Mouse (Mus musculus): ENCODE data around the gene Ncf1. TPM values are rescaled to one million over a fixed set of nuclear protein-coding genes. Genes with fewer than 3 reads are reported as not detected.
A peak's percentile ranks its signal among the peaks of the same experiment; 100 is the strongest.

Ncf1 gene
- polyA plus RNA-seq (2015; fragmentation: Nextera tagmentation; extraction: Ambion mirVana): 25.1 and 26.5 TPM in 2 replicates

DNA sequence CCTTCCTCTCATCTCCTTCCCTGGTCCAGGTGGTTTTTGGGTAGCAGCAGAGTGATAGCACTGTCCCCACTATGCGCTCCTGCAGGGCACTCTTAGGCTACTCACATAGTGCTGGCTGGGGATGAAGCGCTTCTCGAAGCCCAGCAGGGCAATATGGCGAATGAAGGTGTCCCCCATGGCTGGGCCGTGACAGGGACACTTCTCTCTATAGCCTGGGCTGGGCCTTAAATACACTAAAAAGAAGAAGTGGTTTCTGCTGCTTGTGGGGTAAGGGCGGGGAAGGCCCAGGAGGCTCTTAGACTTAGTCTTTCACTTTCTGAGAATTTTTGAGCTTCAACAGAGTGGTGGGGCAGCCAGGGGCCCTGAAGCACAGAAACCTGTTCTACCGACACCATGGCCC lies at the start of gene Ncf1:
Gene Ncf1, minus strand, starts transcription at position 235 of the 400 bp plus-strand sequence.
- no peak within 1 kb of the TSS; the same call in 1 of the 2 replicates for H3K9ac ChIP-seq (ENCODE audit: low read depth, low read length)
- no peak within 1 kb of the TSS for H3K4me2 ChIP-seq (ENCODE audit: low read depth, low read length)
- no peaks in the 10 kb centered on the region for H3K27me3 ChIP-seq (ENCODE audit: control insufficient read depth, insufficient read depth, low read depth, low read length)
- H3K36me3 ChIP-seq (ENCODE audit: control insufficient read depth, insufficient read depth): no peaks in the 10 kb centered on the region
- peak within 1 kb of the TSS; percentile 47 for H3K4me3 ChIP-seq (ENCODE audit: low read depth, low read length)
- H3K27ac ChIP-seq (ENCODE audit: low read length): peak within 1 kb of the TSS; percentile 59
- 40% methylated on average over 7 of the region's 7 CpGs for whole genome bisulfite sequencing (ENCODE audit: insufficient replicate concordance)
- no peak for ATAC-seq (ENCODE audit: low read depth)
- H3K4me1 ChIP-seq (ENCODE audit: control insufficient read depth, low read depth, low read length): peaks cover 16% of the 10 kb centered on the region
- H3K9me3 ChIP-seq (replicated peaks; ENCODE audit: control insufficient read depth, low read length): no peaks in the 10 kb centered on the region

DNA sequence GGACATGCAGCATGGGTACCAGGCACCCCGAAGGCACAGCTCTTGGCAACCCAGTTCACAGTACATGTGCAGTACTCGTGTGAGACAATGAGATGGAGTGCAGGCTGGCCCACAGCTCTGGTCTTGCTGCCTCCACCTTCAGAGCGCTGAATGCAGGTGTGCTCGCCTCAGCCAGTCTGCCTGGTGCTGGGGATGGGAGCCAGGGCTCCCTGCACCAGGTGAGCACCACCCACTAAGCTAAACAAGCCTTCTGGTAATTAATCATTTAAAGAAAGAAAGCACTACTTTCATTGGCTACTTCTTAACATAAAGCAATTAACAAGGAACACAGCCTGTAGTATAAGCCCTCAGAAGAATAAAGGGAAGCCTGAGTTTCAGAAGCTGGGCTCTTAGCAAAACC lies 47.7 kb upstream of the Ncf1 start:
- Histone ChIP-seq H3K4me3 (ENCODE audit: low read depth, low read length) (no peak overlapping the region), H3K27ac (ENCODE audit: low read length) (no peak overlapping the region), H3K4me2 (ENCODE audit: low read depth, low read length) (no peak overlapping the region), H3K4me1 (ENCODE audit: control insufficient read depth, low read depth, low read length) (no peaks in the 10 kb centered on the region), H3K9me3 (replicated peaks; ENCODE audit: control insufficient read depth, low read length) (no peaks in the 10 kb centered on the region), H3K9ac (ENCODE audit: low read depth, low read length) (no peak overlapping the region), H3K36me3 (ENCODE audit: control insufficient read depth, insufficient read depth) (peaks cover 30% of the 10 kb centered on the region), H3K27me3 (ENCODE audit: control insufficient read depth, insufficient read depth, low read depth, low read length) (no peaks in the 10 kb centered on the region)
- WGBS (ENCODE audit: insufficient replicate concordance): 83% methylated on average over 4 of the region's 4 CpGs
- ATAC-seq (ENCODE audit: low read depth): no peak

DNA sequence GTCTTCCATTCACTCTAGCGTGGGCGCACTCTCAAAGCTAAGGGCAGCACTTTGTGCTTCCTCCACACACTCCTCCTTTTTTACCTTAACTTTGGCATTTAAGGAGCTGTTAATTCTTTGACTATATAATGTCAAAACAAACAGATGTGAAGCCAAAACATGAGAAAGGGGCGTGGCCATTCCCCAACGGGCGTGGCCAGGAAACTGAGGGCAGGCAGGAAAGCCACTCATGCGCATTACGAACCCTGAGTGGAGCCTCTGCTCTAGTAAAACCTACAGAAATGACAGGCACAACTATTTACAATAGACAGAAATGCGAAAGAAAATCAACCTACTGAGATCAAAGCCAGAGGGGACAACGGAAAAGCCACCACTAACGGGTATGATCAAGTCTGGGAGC lies 46.1 kb upstream of the Ncf1 start:
- no peaks in the 10 kb centered on the region for H3K4me1 ChIP-seq (ENCODE audit: control insufficient read depth, low read depth, low read length)
- H3K4me3 ChIP-seq (ENCODE audit: low read depth, low read length): no peak overlapping the region
- no peak overlapping the region for H3K4me2 ChIP-seq (ENCODE audit: low read depth, low read length)
- H3K9me3 ChIP-seq (replicated peaks; ENCODE audit: control insufficient read depth, low read length): no peaks in the 10 kb centered on the region
- H3K27ac ChIP-seq (ENCODE audit: low read length): no peak overlapping the region
- no peak for ATAC-seq (ENCODE audit: low read depth)
- 69% methylated on average over 10 of the region's 10 CpGs for WGBS (ENCODE audit: insufficient replicate concordance)
- H3K36me3 ChIP-seq (ENCODE audit: control insufficient read depth, insufficient read depth): peaks cover 31% of the 10 kb centered on the region
- no peak overlapping the region for H3K9ac ChIP-seq (ENCODE audit: low read depth, low read length)
- H3K27me3 ChIP-seq (ENCODE audit: control insufficient read depth, insufficient read depth, low read depth, low read length): no peaks in the 10 kb centered on the region

DNA sequence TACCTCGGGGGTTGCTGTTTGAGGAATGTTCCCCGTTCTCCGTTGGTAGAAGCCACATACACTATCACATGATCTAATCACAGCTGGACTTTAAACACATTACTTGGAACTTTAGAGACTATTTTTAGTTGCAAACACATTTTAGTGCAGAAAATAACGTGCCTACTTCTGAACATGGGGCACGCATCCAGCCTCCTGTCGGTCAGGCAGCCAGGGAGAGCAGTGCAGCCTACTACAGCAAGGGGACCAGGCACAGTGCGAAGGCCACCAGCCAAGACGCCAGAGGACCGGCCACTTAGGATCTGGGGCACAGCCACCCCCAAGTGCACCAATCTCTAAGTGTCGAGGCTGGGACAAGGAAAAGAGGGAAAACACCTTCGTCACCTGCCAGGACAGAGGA lies 45.6 kb upstream of the Ncf1 start:
- no peak for ATAC-seq (ENCODE audit: low read depth)
- H3K27ac ChIP-seq (ENCODE audit: low read length): no peak overlapping the region
- peaks cover 30% of the 10 kb centered on the region for H3K36me3 ChIP-seq (ENCODE audit: control insufficient read depth, insufficient read depth)
- 72% methylated on average over 11 of the region's 11 CpGs for WGBS (ENCODE audit: insufficient replicate concordance)
- no peaks in the 10 kb centered on the region for H3K9me3 ChIP-seq (replicated peaks; ENCODE audit: control insufficient read depth, low read length)
- no peaks in the 10 kb centered on the region for H3K27me3 ChIP-seq (ENCODE audit: control insufficient read depth, insufficient read depth, low read depth, low read length)
- no peak overlapping the region for H3K9ac ChIP-seq (ENCODE audit: low read depth, low read length)
- H3K4me2 ChIP-seq (ENCODE audit: low read depth, low read length): no peak overlapping the region
- no peaks in the 10 kb centered on the region for H3K4me1 ChIP-seq (ENCODE audit: control insufficient read depth, low read depth, low read length)
- H3K4me3 ChIP-seq (ENCODE audit: low read depth, low read length): no peak overlapping the region

DNA sequence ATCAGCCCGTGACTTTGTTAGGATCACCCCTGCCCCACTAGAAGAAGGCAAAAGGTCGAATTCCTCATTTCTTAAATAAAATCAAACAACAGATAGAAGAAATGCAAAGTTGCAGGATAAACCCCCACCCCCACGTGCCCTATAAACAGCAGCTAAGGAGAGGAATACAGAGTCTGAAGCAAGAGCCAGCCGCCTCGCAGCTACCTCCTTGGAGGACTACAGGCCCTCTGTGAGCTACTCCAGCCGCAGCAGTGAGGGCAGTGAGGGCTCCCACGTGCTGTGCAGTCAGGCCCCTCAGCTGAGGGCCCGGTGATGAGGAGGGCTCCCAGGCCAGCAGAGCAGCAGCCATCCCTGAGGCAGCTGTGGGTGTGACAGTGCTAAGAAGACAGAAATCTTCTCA lies 44.3 kb upstream of the Ncf1 start:
- Histone ChIP-seq H3K4me3 (ENCODE audit: low read depth, low read length) (no peak overlapping the region), H3K4me1 (ENCODE audit: control insufficient read depth, low read depth, low read length) (no peaks in the 10 kb centered on the region), H3K27ac (ENCODE audit: low read length) (no peak overlapping the region), H3K9ac (ENCODE audit: low read depth, low read length) (no peak overlapping the region), H3K27me3 (ENCODE audit: control insufficient read depth, insufficient read depth, low read depth, low read length) (no peaks in the 10 kb centered on the region), H3K4me2 (ENCODE audit: low read depth, low read length) (no peak overlapping the region), H3K9me3 (replicated peaks; ENCODE audit: control insufficient read depth, low read length) (no peaks in the 10 kb centered on the region), H3K36me3 (ENCODE audit: control insufficient read depth, insufficient read depth) (peaks cover 20% of the 10 kb centered on the region)
- ATAC-seq (ENCODE audit: low read depth): no peak
- WGBS (ENCODE audit: insufficient replicate concordance): 76% methylated on average over 8 of the region's 8 CpGs

DNA sequence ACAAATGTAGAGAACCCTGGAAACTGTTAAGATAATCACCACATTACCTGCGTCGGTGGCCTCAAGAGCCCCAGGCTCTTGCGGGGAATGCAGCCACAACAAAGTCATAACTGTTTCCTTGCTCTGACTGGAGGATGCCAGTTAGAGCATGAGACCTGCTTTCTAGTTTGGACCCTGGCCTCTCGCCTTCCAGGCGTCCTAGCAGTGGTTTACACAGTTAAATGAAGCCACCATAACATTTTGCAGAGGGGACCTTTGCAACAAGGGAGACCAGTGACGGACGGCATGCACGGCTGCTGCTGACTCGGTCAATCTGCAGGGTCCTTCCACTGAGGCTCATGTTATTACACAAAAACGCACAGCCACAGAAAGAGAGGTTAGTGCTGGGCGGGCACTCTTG lies 43.3 kb upstream of the Ncf1 start:
- Histone ChIP-seq H3K27ac (ENCODE audit: low read length) (no peak overlapping the region), H3K4me2 (ENCODE audit: low read depth, low read length) (no peak overlapping the region), H3K36me3 (ENCODE audit: control insufficient read depth, insufficient read depth) (peaks cover 23% of the 10 kb centered on the region), H3K4me3 (ENCODE audit: low read depth, low read length) (no peak overlapping the region), H3K4me1 (ENCODE audit: control insufficient read depth, low read depth, low read length) (no peaks in the 10 kb centered on the region), H3K9me3 (replicated peaks; ENCODE audit: control insufficient read depth, low read length) (no peaks in the 10 kb centered on the region), H3K9ac (ENCODE audit: low read depth, low read length) (no peak overlapping the region), H3K27me3 (ENCODE audit: control insufficient read depth, insufficient read depth, low read depth, low read length) (no peaks in the 10 kb centered on the region)
- no peak for ATAC-seq (ENCODE audit: low read depth)
- WGBS (ENCODE audit: insufficient replicate concordance): 83% methylated on average over 11 of the region's 11 CpGs

DNA sequence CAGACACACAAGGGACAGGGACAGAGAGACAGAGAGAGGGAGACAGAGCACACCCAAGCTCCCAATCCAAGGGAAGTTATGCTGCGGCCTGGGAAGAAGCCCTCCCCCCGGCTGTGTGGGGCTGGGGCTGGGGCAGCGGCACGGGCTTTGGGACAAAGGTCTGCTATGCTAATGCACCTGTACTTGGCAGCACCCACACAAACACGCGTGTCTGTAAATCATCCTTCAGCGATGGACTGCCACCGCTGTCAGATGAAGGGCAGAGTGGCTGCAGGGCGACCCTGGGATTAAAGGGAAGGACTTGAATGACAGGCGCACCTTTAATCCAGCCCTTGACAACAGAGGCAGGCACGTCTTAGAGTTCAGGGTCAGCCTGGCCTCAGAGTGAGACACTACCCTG lies 42.0 kb upstream of the Ncf1 start:
- no peak for ATAC-seq (ENCODE audit: low read depth)
- peaks cover 19% of the 10 kb centered on the region for H3K36me3 ChIP-seq (ENCODE audit: control insufficient read depth, insufficient read depth)

DNA sequence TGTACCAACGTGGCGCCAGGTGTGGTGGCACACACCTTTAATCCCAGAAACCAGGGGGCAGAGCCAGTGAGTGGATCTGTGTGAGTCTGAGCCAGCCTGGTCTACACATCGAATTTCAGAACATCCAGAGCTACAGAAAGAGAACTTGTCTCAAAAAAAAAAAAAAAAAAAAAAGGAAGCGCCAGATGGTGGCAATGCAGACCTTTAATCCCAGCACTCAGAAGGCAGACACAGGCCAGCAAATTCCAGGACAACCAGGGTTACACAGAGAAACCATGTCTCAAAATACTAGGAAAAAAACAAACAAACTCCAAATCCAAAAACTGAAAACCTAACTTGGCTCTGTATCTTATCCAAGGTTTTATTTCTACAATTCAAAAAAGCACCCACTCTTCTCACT lies 41.1 kb upstream of the Ncf1 start:
- Histone ChIP-seq H3K4me3 (ENCODE audit: low read depth, low read length) (no peak overlapping the region), H3K27ac (ENCODE audit: low read length) (no peak overlapping the region), H3K9ac (ENCODE audit: low read depth, low read length) (no peak overlapping the region), H3K9me3 (replicated peaks; ENCODE audit: control insufficient read depth, low read length) (no peaks in the 10 kb centered on the region), H3K27me3 (ENCODE audit: control insufficient read depth, insufficient read depth, low read depth, low read length) (no peaks in the 10 kb centered on the region), H3K36me3 (ENCODE audit: control insufficient read depth, insufficient read depth) (peaks cover 26% of the 10 kb centered on the region), H3K4me1 (ENCODE audit: control insufficient read depth, low read depth, low read length) (no peaks in the 10 kb centered on the region), H3K4me2 (ENCODE audit: low read depth, low read length) (no peak overlapping the region)
- ATAC-seq (ENCODE audit: low read depth): no peak
- WGBS (ENCODE audit: insufficient replicate concordance): 56% methylated on average over 3 of the region's 4 CpGs

More for the DNA sequence above, 42.0 kb upstream of the Ncf1 start:
- Histone ChIP-seq H3K9ac (ENCODE audit: low read depth, low read length) (no peak overlapping the region), H3K27me3 (ENCODE audit: control insufficient read depth, insufficient read depth, low read depth, low read length) (no peaks in the 10 kb centered on the region), H3K27ac (ENCODE audit: low read length) (no peak overlapping the region), H3K4me3 (ENCODE audit: low read depth, low read length) (no peak overlapping the region), H3K4me2 (ENCODE audit: low read depth, low read length) (no peak overlapping the region), H3K4me1 (ENCODE audit: control insufficient read depth, low read depth, low read length) (no peaks in the 10 kb centered on the region), H3K9me3 (replicated peaks; ENCODE audit: control insufficient read depth, low read length) (no peaks in the 10 kb centered on the region)
- WGBS (ENCODE audit: insufficient replicate concordance): 85% methylated on average over 11 of the region's 11 CpGs

DNA sequence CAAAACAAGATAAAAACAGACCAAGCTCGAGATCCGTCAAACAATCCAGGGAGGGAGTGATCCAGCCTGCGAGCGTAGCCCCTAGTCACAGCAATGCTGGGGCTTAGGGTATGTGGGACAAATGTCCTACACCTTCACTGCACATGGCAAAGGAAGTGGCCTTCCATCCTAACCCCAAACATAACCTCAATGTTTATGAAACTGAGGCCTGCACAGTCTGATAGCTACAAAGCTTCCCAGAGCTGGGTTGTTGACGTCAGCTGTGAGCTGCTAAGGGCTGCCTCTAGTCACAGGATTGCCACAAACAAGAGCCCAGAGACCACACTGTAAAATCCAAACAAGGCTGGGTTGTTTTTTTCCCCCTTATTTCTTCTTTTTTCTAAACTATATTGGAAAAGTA lies 40.3 kb upstream of the Ncf1 start:
- no peaks in the 10 kb centered on the region for H3K4me1 ChIP-seq (ENCODE audit: control insufficient read depth, low read depth, low read length)
- H3K4me3 ChIP-seq (ENCODE audit: low read depth, low read length): no peak overlapping the region
- no peaks in the 10 kb centered on the region for H3K27me3 ChIP-seq (ENCODE audit: control insufficient read depth, insufficient read depth, low read depth, low read length)
- 0 out of 2 replicates have a peak, but pooled peaks have one; percentile 13 for ATAC-seq (ENCODE audit: low read depth)
- H3K4me2 ChIP-seq (ENCODE audit: low read depth, low read length): no peak overlapping the region
- 75% methylated on average over 5 of the region's 5 CpGs for WGBS (ENCODE audit: insufficient replicate concordance)
- H3K27ac ChIP-seq (ENCODE audit: low read length): no peak overlapping the region
- no peaks in the 10 kb centered on the region for H3K9me3 ChIP-seq (replicated peaks; ENCODE audit: control insufficient read depth, low read length)
- H3K9ac ChIP-seq (ENCODE audit: low read depth, low read length): no peak overlapping the region
- peaks cover 28% of the 10 kb centered on the region for H3K36me3 ChIP-seq (ENCODE audit: control insufficient read depth, insufficient read depth)

Data from liver, embryonic 16.5 days (tissue).